Mouse (Mus musculus): Measurements from ENCODE around the gene Grin2d. TPM values are rescaled to one million over a fixed set of nuclear protein-coding genes. Genes with fewer than 3 reads are reported as not detected.

Gene Grin2d
- total RNA-seq, 2 experiments from 2014 or later, result 1.4 to 1.5 TPM

DNA sequence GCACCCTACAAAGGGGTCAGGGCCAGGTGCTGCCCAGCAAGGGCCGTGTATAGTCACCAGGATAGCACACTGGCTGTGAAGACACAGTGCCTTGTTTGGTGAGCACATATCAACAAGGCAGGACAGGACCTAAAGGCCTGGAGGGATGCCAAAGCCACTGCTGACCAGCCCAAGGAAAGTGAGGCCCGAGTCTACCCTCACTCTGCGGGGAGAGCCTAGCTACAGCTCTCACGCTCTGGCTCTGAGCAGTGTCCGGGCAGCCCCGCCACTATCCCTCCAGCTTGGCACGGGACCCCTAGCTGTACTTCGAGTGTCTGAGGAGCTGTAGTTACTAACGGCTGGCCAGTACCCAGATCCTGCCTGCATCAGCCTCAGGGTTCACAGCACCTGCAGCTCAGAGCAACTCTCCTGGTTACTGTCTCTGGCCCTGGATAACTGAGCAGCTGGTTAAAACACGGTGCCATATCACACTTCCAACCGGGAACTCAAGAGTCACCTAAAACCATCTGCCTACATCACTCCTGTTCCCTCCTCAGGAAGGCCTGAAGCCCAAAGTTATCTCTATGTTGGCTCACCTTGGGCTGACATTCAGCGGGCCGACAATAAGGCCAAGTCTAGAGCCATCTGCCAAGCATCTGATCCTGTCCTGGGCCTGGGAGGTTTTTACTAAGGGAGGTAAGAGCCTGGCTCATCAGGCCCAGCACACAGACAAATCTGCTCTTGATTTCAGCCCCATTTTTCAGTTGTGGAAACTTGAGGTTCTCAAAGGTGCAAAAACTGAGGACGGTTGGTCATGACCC is 68.7 kb downstream of the Grin2d start:
- DNase-seq, result peak in 1 of 2 experiments; percentile 42

DNA sequence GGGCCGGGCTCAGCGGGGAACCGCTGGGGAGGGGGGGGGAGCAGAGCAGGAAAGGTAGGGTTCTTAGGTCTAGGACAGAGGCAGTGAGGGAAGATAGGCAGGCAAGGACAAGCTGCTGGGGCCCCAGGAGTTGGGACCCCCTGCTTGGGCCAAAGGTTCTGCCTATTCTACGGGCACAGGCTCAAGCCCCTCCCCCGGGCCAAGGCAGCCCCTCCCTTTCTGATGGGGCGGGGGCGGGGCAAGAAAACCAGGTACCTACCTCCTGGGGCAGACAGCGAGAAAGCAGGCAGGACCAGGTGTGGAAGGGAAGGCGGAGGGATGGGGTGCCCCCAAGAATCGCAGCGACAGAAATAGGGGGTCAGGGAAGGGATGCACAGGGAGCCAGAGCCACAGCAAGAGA is 69.7 kb downstream of the Grin2d start:
- no peak for DNase-seq

DNA sequence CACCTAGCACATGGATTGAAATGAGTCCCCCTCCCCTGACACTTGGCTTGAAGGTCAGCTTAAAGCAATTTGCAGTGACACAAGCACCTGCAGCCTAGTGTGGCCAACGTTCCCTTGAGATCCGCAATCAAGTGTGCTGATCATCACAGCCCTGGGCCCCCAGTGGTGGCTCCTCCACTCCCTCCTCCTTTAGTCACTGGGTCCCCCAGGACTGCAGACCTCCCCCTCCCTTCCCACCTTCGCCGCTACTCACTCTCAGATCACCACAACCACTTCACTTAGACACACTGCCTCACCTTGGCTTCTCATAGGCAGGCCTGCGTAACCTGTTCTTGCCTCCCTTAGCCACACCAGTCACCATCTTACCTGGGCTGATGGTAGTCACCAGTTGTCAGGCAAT is 72.2 kb downstream of the Grin2d start:
- no peak for DNase-seq

GRCm38 (mm10) chr7:45802551-45802950 is 75.6 kb downstream of the Grin2d start:
- DNase-seq, result no peak

DNA sequence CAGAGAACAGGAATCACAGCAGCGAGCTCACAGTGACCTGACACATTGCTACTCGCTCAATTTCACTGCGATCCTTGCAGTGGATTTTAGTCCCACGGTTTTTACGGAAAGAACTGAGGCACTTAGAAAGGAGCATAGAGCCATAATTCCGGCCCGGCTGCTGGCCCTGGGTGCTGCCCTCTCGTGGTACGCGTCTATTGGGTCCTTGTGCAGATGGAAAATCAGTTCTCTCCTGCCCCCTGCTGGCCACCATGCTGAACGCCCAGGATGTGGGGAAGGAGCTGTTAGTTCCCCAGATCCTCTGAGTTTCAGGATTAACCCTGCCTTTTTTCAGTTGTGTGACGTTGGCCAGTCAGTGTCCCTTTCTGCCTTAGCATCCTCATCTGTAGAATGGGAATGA is 76.8 kb downstream of the Grin2d start:
- peak; percentile 90 to 94 for DNase-seq

DNA sequence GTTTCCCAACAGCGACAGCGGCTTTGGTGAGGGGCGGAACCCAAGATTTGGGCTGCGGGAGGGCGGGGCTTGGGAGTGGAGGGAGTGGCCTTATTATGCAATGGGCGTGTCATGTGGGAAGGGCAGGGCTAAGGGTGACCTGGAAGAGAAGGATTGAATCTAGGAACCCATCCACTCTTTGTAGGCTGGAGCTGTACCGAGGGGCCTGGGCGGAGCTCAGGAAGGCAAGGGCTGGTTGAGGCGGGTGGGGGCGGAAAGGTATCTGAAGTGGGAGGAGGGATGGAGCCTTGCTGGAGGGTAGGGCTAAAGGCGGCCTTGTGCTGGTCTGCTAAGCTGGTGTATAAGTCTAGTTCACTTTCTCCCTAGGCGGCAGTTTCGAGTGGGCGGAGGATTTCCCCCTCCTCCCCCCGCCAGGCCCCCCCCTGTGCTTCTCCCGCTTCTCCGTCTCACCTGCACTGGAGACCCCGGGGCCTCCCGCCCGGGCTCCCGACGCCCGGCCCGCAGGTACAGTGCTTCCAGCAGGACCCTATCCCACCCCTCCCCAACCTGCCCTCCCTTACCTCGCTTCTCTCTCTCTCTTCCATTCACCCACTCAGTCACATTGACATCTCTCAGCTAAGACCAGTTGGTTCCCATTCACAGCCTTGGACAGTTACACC is 77.5 kb downstream of the Grin2d start:
- peak; percentile 29 to 33 for DNase-seq

DNA sequence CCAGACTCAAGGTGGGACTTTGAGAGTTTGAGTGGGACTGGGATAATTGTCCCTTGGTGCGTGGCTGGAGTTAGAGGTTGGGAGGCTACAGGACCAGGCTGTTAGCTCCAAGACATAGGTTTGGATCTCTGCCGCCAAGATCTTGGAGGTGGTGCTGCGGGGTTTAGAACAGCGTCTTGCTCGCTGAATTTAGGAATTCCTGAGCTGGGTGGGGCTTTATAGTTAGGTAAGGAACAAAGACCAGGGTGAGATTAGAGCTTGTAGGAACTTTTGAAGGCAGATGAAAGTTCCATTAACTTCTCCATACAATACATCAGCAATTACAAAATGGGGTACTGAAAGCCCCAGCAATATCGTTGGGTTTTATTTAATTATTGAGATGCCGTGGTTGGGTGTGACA is 78.2 kb downstream of the Grin2d start:
- DNase-seq, result no peak

- DNase-seq, result no peak
These were observed 79.2 kb downstream of the Grin2d start for GRCm38 (mm10) chr7:45798931-45799330.

- no peak for DNase-seq
These were observed 79.7 kb downstream of the Grin2d start for GRCm38 (mm10) chr7:45798511-45798836.

- DNase-seq, result no peak
These were observed 80.3 kb downstream of the Grin2d start for GRCm38 (mm10) chr7:45797661-45798510.

DNA sequence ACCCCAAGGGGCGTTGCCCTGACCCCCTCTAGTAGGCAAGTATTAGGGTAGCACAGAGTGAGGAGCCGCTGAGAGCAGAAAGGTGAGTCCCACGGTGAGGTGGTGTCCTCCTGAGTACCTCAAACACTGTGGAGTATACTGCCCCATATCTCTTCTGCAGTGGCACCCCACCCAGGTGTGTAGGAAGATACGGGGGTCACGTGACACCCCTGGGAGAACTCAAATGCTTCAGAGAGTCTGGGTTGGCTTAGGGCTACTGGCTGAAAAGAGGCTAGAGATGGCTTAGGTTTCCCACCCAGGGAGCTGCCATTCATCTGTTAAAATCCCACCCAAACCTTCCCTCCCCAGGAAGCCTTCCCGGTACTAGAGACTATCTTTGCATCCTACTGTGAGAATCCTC is 81.2 kb downstream of the Grin2d start:
- no peak for DNase-seq

- no peak for DNase-seq
These were observed 83.2 kb downstream of the Grin2d start for GRCm38 (mm10) chr7:45794971-45795370.

GRCm38 (mm10) chr7:45793969-45794585 is 84.1 kb downstream of the Grin2d start:
- no peak for DNase-seq

GRCm38 (mm10) chr7:45793240-45793639 is 84.9 kb downstream of the Grin2d start:
- no peak for DNase-seq

DNA sequence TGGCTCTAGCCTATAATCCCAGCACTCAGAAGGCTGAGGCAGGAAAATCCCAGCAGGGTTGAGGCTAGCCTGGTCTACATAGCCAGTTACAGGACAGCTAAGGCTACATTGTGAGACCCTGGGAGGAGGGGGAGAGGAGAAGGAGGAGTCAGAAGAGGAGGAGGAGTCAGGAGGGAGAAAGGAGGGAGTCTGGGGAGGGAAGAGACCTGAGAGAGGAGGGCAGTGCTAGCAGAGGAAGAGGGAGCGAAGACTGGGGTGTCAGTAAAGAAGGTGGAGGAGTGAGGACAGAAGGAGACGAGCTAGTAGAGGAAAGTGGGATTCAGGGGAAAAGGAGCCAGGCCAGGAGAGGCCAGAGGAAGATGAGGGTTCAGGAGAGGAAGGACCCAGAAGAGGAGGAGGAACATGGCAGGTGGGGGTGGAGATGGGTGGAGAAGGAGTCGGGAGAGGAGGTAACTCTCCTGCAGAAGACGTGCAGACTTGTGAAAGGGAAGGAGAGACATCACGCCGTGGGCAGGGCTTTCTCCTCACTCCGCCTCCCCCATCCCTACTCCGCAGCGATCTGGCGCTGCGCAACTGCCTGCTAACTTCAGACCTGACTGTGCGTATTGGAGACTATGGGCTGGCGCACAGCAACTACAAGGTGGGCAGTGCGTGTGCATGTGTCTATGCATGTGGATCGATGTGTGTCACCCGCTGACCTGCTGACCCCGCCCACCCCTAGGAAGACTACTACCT is 86.3 kb downstream of the Grin2d start:
- no peak for DNase-seq

- DNase-seq, result no peak
These were observed 87.5 kb downstream of the Grin2d start for GRCm38 (mm10) chr7:45790721-45791120.

DNA sequence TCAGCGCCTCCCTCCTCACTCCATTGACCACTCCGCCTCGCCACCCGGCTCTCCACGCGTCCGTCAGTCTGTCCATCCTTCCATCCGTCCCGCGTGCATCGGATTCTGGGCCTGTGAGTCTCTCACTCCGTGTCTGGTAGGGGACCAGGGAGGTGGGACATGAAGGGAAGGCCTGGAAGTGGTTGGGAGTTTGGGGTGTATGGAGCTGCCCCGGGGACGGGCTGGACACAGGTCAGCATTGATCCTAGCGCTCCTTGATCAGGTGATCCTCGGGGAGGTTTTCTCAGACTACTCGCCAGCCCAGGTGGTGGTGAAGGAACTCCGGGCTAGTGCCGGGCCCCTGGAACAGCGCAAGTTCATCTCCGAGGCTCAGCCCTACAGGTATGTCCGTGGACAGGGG is 90.5 kb downstream of the Grin2d start:
- no peak for DNase-seq

DNA sequence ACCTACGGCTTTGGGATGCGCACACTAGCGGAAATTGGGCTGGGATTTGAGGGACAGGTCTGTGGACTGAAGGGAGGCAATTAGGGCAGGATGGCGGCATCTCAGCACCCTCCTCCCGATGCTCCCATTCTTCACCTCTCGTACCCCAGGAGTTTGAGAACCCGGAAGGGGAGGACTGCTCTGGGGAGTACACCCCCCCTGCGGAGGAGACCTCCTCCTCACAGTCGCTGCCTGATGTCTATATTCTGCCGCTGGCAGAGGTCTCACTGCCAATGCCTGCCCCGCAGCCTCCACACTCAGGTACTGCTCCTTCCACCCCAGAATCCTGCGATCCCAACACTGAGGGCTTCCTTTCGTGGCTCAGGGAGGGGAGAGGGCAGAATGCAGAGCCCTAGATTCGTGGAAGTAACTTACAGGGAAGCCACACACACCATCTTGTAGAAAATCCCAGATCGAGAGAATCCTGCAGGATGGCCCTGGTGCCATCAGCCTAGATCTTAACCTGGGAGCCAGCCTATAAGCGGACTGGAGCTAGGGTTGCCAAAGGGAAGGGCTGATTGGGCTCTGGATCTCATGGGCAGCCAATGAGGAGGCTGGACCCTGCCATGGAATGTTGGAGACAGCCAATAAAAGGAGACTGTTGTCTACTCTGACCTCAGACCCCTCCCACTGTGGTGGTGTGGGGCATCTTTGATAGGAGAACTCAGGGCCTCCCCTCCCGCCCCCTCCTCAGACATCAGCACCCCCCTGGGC is 91.3 kb downstream of the Grin2d start:
- DNase-seq, result no peak

- DNase-seq, result no peak
These were observed 92.0 kb downstream of the Grin2d start for GRCm38 (mm10) chr7:45786136-45786578.

DNA sequence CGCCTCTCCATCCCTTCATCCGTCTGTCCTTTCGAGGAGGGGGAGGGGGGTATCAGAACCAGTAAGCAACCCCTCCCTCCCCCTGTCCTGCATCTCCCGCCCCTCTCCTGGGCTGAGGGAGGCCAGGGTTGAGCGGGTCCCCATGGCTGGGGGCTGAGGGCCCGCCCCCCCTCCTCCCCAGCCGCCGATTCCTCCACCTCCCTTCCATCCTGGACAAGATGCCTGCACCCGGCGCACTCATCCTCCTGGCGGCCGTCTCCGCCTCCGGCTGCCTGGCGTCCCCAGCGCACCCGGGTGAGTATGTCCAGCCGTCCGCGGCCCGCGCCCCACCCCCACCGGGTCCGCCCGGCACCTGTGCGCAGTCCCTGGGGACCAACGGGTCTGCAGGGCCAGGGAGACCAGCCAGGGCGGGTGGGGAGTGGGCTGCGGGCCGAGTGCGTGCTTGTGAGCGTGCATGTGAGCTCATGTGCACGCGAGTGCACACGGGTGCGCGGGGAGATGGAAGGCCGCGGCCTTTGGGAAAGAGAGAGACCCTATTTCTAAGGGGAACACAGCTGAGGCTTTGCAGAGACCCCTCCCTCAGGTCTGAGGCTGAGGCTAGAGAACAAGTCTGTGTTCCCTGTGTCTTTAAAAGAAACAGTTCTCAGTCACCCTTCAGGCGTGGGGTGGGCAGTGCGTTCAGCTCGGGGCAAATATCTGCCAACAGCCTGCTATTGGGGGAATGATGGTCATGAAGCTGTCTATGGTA is 92.6 kb downstream of the Grin2d start:
- no peak for DNase-seq
